Mouse (Mus musculus): ENCODE measurements at regions not wholly inside any gene's neighbourhood (a gene's known extent, or its start where the extent isn't known, plus 50 kb on each side); places are given as distances from the start of the nearest gene placed in this dataset.

DNA sequence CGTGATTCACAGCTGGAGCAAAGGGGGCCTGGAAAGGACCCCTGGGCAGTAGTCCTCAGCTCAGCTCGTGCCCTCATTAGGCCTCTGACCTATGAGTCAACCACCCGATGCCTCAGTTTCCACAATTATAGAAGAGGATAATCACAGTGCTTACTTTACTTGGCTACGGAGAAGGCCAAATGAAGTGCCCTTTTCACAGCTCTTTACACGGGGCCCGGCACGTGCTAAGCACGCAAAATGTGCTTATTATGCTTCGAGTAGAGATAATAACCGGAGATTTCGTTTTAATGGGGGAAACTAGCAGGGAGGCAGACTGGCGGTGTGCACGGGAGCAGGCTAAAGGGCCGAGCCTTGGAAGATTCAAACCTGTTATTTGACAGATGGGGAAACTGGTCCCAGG, 102.4 kb upstream of the Jun start:
- no peak for DNase-seq (ENCODE audit: low spot score in 2 of 2)

DNA sequence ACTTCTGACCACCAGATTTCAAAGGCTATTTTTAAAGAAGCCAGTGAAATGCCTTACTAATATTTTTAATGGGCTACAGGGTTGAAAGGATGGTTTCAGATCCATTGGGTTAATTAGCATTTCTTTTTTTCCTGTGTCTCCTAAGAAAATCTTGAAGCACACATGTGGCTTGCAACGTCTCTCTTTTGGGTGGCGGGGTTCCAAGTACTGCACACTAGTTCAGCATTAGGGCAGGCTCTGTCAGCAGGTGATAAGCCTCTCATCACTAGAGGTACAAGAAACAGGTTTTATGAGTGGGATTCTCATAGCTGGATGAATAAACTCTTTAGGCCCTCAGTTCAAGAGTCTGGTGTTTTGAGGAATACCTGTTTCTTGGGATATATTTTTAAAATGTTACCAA, 103.2 kb upstream of the Jun start:
- no peak for DNase-seq (ENCODE audit: low spot score in 2 of 2)

DNA sequence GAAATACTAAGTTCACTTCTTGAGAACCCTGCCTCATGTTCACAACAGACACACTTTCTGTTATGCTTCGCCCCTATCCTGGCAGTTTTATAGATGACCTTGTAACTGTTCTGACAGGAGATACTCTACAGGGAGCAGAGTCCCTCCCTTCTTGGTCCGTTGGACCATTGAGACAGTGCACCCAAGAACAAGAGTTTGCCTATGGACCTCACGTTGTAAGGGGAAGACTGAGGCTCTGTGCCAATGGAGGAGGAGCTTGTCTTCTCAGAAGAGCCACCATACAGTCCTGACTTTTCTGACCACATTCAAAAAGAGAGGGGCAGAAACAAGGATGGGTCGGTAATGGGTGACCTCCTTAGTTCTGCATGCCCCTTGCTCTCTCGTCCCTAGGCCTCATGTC, 103.8 kb upstream of the Jun start:
- DNase-seq (ENCODE audit: low spot score in 2 of 2): no peak

DNA sequence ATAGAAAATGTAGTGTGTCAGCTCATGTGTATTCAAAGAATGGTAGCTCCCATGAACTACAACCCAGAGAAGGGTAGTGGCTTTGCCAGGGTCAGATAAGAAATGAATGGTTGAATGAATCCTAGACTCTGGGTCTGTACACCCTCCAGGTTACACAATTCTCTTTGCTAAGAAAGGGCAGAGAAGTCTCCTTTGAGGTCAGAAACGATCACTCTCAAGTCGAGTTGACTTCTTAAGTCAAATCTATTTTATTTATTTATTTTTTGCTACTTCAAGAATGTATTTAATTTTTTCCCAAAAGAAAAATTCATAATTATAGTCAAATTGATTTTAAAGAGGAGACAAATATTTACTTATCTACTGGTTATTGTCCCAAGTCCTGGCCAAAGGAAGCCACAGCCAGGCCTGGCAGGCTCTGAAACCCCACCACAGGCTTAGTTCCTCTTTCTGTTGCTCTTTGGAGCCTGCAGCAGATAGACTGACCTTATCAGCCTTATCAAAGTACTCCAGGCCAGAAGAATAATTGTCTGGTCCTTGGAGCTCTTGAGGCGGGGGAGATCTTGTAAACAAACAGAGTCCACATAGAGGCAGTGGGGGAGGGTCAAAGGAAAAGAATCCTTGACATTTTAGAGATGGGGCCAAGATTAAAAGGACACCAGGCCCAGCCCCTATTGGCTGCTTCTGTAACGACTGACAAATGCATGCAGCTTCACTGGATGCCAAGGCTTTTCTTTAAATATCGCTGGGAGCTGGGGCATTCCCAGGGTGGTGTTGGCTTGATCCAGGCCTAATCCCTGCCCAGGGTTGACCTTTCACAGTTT, 104.6 kb upstream of the Jun start:
- DNase-seq (ENCODE audit: low spot score in 2 of 2): no peak

- no peak for DNase-seq (ENCODE audit: low spot score in 2 of 2)
Measured at GRCm38 (mm10) chr4:95157653-95158430, 105.8 kb upstream of the Jun start.

DNA sequence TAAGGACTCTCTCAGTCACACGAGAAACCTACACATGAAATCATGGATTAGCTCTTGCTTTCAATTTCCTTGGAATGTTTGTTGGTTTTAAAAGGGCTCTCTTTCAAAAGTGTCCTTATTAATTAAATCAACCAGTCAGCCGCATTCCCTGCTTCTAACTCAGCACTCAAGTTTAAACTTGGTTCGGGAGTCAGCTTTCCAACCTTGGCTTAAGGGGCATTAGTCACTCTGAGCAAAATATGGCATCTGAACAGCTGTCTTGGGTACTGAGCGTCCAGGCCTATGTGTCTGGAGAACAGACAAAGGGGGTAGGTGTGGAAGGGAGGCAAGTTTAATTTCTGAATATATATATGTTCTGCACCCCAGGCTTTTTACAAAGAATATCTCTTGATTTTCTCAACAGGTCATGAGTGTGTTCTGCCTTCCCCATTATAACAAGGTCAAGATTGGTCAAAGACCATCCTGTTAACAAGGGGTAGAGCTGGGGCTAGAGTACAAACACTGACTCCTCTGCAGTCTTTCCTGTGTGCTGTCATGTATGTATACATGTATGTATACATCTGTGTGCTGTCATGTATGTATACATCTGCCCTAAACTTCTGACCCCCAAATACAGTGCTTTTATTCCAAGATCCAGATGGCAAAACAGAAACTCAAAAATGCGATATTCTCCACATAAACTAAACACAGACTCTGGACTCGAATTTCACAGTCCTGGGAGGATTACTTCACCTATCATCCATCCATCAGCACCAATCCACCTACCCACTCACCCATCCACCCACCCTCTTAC, 106.8 kb upstream of the Jun start:
- DNase-seq (ENCODE audit: low spot score in 2 of 2): no peak

GRCm38 (mm10) chr4:95159821-95160220, 107.8 kb upstream of the Jun start:
- DNase-seq (ENCODE audit: low spot score in 2 of 2): no peak

- DNase-seq (ENCODE audit: low spot score in 2 of 2): no peak
Measured at GRCm38 (mm10) chr4:95160465-95160864, 108.4 kb upstream of the Jun start.

- peak; percentile 67 to 69 for DNase-seq (ENCODE audit: low spot score in 2 of 2)
Measured at GRCm38 (mm10) chr4:95160912-95161669, 109.1 kb upstream of the Jun start.

- DNase-seq (ENCODE audit: low spot score in 2 of 2): no peak
Measured at GRCm38 (mm10) chr4:95161670-95162020, 109.6 kb upstream of the Jun start.

- no peak for DNase-seq (ENCODE audit: low spot score in 2 of 2)
Measured at GRCm38 (mm10) chr4:95162386-95163090, 110.5 kb upstream of the Jun start.

DNA sequence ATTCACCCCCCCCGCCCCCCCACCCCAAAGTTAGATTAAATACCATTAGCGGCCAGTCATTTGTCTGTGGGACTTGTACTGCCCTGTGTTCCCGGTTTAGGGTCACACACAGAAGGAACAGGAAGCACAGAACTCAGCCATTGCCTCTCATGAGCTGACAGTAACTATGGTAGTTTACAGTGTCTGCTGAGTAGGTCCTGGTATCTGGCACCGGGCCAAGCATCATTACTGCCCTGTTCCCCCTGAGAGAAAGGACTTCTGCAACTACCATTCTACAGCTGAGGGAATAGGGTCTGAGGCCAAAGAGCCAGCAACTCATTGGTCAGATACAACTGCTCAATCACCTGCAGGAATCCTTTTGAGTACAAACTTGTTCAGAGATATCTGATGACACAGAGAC, 111.4 kb upstream of the Jun start:
- no peak for DNase-seq (ENCODE audit: low spot score in 2 of 2)

- no peak for DNase-seq (ENCODE audit: low spot score in 2 of 2)
Measured at GRCm38 (mm10) chr4:95166503-95166902, 114.5 kb upstream of the Jun start.

- DNase-seq (ENCODE audit: low spot score in 2 of 2): no peak
Measured at GRCm38 (mm10) chr4:95167216-95167615, 115.2 kb upstream of the Jun start.

- DNase-seq (ENCODE audit: low spot score in 2 of 2): no peak
Measured at GRCm38 (mm10) chr4:95169702-95170101, 117.7 kb upstream of the Jun start.

DNA sequence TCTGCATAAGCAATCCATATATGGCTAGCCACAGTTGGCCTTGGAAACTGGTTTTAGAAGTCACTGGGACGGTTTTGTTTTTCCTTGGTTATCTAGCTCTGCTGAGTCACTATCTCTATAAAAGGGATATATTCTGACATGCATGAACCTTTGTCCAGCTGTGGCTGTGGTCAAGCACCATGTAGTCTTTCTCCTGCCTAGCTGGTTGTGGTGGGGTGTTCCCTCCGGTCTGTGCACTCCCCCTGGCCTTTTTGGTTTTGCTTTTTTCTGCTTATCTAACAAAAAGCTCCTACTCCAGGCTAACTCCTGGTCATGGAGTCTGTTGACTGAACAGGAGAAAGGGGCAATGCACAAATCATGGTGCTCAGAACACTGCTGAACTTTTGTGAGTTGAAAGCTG, 125.7 kb upstream of the Jun start:
- no peak for DNase-seq (ENCODE audit: low spot score in 2 of 2)

DNA sequence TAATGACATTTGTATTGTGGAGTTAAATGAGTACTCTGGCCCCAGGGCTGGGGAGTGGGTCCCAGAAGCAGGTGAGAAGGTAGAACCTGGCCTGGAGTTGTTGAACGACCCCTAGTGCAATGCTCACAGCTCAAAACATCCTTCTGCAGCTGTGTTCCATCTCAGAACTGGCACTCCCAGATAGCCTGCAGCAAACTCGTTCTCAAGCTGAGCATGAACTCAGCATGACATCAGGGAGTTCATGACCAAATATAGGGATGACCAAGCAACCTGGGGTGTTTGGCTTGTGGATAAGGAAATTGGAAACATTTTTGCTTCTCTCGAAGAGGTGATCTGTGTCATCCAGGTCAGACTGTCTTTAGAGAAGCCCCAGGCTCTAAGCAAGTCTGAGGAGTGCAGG, 126.4 kb upstream of the Jun start:
- DNase-seq (ENCODE audit: low spot score in 2 of 2): no peak

DNA sequence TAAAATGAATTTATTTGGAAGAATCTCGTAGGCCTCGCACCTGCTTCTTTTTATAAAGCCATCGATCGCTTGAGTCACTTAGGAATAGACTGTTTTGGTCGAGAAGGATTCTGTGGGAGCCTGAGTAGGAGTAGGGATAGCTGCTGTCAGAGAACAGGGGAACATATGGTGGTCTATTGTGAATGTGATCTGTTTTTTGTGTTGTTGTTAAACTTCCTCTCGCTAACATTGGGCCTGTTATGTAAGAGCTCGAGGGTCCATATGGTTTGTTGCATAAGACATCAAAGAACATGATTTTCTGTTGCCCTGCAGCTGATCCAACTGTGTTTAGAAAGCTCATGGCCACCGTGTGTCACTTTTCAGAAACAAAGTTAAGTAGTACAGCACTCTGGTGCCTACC, 126.9 kb upstream of the Jun start:
- DNase-seq (ENCODE audit: low spot score in 2 of 2): no peak

GRCm38 (mm10) chr4:95180446-95180845, 128.4 kb upstream of the Jun start:
- DNase-seq (ENCODE audit: low spot score in 2 of 2): no peak

DNA sequence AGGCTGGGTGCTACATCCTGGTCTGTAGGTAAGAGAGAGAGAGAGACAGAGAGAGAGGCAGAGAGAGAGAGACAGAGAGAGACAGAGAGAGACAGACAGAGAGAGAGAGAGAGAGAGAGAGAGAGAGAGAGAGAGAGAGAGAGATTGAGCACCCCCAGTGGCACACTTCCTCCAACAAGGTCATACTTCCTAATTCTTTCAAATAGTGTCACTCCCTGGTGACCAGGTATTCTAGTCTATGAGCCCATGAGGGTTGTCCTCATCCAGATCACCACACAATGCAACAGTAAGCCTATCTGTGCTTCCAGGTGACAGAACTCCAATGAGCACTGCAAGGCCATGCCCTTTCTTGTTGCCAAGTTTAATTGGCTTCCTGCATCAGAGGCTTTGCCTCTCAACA, 129.0 kb upstream of the Jun start:
- DNase-seq (ENCODE audit: low spot score in 2 of 2): no peak

DNA sequence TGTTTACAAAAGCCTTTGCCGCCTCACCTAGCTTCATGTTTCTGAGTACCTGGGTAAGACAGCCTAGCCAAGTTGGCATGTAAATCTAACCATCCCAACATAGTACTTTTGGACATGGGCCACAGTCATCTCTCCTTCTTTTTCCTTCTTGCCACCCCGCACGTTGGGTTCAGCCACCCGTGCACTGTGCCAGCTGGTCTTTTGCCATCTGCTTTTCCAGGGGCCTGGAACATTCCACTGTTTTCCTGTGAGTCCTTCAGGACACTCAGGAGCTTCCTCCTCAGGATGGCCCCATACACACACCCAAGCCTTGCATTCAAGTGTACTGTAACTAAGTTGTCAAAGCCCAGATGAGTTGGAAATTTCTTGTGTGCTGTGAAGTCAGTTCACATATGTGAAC, 132.2 kb upstream of the Jun start:
- no peak for DNase-seq (ENCODE audit: low spot score in 2 of 2)
